Mouse (Mus musculus) megakaryocyte progenitor cell, adult 5-6 weeks (primary cell): ENCODE measurements around the gene Pax2. TPM values are rescaled to one million over a fixed set of nuclear protein-coding genes. Genes with fewer than 3 reads are reported as not detected.
"Not testable (repeated sequence)": the region's sequence is repeated elsewhere in the genome, so short reads cannot be mapped to it uniquely, and the experiment has no call there.

Source experiments
- ATAC-seq: replicated peaks from 2 replicates; pipeline ENCODE4 v1.8.0; 2016; ENCODE audit warnings: mild to moderate bottlenecking, moderate TSS enrichment, inconsistent platforms; ENCODE audit not compliant: poor library complexity
- total RNA-seq, 2 experiments: library from RNA; stranded (forward) in 1 of 2; stranded (reverse) in 1 of 2; fragments of 157-497, 149-512 nt in 1 of 2; fragments of 200-1000 nt in 1 of 2; gene quantifications; 2 replicates each; pipeline versions ENCODE4 v1.2.3 to v1.2.4; 2015 to 2017

The Pax2 gene
- total RNA-seq, 2 experiments from 2014 or later = not detected

DNA sequence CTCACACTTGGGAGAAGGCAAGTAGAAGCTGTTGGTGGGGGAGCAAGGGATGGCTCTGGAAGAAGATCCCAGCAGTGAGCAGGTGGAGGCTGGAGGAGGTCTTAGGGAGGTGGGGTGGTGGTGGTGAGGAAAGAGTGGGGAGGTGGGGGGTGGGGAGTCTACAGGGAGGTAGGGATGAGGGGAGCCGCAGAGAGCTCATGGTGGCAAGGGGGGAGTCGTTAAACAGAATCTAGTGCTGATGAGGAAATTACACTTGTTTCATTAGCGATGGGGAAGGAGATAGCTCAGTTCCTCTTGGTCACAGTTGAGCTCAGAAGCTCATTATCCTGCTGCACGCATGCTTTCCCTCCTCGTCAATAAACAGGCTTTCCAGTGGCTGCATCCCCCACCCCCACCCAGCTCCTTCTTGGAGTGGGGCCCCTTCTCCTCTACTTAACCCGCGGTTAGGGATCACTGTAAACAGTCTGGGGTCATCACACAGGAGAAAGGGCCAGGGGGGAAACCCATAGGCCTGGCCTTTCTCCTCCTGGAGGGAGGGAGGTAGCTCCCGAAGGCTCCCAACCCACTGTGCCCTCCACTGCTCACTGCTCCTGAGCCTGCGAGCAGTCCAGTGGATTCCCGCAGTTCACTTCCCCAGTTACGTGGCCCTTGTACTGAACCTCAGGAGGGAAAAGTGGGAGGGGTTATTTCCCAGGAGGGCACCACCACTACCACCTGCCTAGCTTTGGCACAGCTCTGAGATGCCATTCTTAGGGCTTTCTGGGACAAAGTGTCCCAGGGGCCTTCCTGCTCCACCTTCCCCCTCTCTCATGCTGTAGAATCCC is 78.6 kb downstream of the Pax2 start:
- ATAC-seq = no peak

DNA sequence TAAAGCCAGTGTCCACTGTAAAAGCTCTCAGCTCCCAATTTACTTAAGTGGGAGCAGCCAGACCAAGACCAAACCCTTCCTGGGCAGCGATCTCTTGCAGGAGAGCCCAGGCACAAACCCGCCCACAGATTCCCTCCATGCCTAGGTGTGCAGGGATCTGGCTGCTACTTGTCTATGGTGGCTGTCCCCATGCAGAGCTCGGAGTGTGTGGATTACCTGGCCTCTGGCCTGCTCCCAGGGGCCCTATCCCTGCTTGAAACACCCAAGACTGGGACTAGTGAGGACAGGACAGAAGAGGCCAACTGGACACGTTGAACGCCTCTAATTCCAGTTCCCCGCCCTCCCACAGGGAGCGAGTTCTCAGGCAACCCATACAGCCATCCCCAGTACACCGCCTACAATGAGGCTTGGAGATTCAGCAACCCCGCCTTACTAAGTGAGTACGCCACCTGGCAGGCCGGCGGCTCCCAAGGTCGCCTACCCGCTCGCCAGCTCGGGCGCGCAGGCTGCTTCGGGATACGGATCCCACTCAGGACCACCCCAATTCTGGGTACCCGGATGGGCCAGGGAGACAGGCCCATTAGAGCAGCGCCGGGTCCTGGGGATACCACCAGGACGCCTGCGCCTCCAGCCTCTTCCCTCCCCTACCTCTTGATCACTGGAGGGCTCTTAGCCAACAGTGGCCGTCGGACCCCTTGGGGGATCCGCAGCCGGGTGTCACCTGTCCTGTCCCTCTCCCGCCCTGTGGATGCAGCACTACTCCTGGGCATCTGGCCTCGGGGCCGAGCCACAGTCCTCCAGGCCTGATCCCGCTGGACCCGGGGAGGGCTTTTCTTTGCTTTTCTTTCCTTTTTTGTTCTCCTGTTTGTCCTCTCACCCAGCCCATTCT is 79.4 kb downstream of the Pax2 start:
- no peak for ATAC-seq

DNA sequence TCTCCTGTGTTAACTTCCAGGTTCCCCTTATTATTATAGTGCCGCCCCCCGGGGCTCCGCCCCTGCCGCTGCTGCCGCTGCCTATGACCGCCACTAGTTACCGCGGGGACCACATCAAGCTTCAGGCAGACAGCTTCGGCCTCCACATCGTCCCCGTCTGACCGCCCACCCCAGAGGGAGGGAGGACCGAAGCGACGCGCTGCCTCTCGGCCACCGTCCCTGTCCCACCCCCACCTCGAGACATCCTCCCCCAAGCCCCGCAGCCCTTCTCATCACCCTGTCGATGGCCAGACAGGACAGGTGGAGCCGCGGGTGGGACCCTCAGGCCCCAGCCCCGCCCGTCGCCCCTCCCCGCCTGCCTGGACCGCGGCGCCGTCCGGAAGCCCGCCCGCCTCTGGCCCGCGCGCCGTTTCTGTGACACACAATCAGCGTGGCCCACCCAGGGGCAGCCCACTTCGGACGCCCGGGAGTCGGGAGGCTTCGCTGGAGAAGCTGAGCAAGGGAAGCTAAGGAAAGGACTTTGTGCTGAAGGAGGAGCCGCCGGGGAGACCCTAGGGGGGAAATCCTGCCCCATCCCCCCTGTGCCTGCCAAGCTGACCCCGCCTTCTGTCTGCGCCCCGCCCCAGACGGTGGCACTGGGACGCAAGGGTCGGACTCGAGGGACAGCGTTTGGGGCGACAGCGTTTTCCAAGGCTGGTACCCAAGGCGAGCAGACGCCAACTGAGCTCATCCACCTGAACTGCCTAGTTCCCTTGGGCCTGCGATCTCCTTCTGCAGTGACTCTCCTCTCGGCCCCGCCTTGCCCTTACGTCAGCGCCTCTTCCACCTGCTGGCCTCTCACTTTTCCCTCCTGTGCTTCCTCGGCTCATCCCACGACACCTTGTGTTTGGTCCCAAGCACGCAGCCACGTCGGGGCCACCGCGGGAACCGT is 80.4 kb downstream of the Pax2 start:
- peak; percentile 31; the same call in 1 of the 2 replicates for ATAC-seq

DNA sequence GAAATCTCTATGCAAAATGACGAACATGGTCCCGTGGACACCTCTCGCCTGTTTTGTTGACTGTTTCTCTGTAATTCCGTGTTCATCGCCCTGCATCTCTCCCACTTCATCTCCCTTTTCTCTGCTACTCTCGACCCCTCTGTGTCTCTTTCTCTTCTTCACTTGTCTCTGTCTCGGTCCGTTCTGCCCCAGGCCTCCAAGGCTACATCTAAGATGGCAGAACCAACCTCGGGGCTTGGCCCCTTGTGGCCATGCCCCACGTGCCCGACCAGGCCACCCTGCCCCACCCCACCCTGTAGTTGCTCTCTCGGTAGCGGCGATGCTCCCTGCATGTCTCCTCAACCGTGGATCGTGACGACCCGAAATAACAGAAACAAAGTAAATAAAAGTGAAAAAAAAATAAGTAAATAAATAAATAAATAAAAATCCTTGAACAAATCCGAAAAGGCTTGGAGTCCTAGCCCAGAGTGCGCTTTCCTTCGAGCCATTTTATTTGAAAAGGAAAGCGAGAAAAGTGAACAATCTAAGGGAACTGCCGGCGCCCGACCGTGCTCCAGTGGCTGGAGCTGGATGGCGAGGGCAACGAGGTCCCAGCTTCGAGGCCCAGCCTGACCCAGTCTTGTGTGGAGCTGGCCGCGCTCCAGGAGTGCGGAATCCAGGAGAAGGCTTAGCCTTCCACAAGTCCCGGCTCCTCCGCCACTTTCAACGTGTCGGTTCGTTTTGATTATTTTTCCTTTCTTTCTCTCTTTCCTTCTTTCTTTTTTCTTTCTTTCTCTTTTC is 81.8 kb downstream of the Pax2 start:
- no peak for ATAC-seq

DNA sequence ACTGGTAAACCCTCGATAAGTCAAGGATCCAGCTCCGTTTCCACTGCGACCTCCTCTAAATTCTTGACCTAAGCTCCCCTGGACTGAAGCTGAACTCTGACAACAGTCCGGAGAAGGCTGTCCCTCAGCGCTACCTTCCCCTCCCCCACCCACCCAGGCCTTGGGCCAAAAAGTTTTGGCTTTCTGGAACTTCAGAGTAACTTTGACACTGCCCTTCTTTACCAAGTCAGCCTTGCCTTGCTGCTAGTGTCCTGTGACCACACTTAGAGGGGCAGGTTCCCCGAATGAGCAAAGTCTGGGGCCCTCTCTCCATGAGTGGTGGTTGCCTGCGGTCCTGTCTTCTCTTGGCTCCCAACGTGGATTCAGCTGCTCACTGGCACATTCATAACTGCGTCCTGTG is 82.5 kb downstream of the Pax2 start:
- no peak for ATAC-seq

DNA sequence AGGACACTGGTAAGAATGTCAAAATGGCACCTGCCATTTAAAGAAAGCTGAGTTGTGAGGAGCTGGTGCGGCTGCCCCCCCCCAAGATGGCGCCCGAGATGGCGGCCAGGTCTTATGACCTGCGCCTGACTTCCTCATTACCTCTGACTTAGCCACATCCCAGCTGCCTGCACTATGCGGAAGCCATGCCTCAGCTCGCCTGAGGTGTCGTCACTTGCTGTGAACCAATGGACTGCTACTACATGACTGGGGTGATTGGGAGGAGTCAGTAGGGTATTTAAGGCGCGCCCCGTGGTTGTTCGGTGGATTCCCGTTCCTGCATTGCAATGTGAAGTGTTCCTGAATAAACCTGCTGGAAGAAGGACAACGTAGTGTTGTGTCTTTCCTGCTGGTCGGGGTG is 86.8 kb downstream of the Pax2 start:
- not testable (repeated sequence) for ATAC-seq

DNA sequence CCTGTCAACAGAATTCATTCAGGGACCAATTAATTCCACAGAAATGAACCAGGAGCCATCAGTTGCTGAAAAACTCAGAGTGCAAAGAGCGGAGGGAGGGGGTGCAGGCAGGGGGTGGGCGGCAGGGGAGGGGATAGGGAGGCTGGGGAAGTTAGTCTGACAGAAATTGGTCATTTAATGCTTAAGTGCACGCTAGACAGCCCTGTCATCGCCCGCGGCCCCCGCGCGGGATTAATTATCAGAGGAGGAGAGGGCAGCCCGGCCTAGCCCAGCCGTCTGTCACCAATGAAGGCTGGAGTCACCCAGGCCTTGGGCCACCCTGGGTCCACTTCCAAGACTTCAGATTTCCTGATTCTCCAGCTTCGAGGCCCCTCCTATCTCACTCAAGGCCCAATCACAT is 93.6 kb downstream of the Pax2 start:
- no peak for ATAC-seq

DNA sequence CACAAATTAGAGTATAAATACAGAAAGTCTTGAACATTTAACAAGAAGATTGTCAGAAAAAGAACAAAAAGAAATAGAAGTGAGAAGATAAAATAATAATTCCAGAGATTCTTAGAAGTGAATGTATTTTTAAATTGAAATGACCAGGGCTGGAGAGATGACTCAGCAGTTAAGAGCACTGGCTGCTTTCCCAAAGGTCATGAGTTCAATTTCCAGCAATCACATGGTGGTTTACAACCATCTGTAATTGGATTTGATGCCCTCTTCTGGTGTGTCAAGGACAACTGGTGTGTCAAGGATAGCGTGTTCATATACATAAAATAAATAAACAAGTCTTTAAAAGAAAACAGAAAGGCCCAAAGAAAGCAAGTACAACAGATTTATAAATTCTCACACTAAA is 102.8 kb downstream of the Pax2 start:
- no peak for ATAC-seq

DNA sequence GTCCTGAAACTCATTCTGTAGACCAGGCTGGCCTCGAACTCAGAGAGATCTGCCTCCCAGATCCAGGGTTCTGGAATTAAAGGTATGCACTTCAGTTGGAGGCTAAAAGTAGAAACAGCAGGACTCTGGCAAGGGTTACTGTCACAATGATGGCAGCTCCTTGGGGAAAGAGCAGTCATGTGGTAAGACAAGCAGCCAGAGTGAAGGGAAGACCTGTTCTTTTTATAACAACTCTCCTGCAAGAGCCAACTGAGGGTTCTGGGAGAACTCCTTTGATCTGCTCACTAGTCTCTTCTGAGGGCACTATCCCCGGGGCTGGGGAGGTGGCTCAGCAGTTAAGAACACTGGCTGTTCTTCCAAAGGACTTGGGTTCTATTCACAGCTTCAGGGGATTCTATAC is 112.9 kb downstream of the Pax2 start:
- ATAC-seq = no peak

DNA sequence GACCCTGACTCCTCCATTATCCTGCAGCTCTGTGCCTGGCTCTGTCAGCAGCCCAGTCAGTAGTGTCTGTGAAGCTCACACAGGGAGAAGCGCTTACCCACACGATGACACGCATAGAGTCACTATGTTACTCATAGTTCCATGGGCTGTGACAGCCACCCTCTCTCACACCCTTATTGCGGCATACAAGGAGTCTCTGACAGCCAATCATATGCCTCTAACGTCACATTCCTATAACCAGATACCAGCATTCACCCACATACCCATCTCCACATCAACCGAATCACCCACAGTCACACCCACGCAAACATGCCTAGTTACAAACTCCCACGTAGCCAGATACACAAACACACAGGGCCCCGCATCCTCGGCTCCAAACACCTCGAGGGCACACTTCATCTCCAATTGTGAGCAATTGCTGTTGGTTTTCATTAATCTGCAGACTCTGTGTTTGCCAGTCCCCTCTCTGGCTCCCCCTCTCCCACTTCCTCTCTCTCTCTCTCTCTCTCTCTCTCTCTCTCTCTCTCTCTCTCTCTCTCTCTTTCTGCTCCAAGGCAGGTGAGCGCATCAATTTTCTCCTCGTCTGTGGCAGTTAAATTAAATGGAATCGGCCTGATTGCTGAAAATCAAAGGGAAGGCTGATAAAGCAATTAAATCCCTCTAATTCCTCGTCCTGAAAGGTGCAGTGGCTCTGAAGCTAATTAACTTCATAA is 118.5 kb downstream of the Pax2 start:
- no peak for ATAC-seq

DNA sequence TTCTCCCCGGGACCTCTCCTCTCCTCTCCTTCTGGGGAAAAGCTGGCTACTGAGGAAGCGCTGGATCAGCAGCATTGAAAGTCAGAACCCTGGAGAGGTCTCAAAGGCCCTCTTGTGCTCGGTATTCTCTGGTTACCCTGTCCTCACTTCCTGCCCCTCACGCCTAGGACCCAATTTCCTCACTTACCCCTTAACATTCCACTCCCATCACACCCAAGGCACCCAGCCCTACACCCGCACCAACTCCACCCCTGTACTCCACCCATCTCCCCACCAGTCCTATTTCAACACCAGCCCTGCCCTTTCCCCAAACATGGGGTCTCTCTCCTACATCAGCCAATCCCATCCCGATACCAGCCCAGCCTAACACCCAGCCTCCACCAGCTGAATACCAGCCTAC is 119.1 kb downstream of the Pax2 start:
- ATAC-seq = no peak

DNA sequence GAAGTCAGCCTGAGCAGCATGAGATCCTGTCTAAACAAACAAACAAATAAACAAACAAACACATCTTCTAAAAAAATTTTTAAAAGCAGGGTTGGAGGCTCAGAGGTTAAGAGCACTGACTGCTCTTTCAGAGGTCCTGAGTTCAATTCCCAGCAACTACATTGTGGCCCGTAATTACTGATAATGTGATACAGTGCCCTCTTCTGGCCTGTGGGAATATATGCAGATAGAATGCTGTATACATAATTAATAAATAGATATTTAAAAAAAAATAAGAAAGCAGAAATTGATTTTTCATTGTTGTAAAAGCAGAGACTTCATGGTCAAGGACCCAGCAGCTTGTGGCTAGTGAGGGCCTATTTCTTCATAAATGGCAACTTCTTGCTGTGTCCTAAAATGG is 119.9 kb downstream of the Pax2 start:
- ATAC-seq = no peak

DNA sequence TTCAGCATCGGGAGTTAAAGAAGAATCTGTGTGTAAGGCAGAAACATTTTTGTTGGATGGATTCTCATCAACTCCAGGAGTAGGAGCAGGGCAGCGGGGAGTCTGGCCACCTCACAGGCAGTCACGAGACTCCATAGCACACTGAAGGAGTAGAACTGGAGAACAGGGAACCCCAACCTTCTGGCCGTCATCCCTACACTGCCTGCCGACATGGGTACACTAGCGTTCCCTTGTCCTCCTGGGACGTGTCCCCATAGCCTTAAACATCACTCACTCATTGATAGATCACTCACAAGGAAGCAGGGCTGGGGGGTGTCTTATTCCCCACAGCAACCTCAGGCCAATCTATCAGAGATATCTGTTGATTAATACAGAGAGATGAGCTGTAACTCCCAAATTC is 120.7 kb downstream of the Pax2 start:
- no peak for ATAC-seq

DNA sequence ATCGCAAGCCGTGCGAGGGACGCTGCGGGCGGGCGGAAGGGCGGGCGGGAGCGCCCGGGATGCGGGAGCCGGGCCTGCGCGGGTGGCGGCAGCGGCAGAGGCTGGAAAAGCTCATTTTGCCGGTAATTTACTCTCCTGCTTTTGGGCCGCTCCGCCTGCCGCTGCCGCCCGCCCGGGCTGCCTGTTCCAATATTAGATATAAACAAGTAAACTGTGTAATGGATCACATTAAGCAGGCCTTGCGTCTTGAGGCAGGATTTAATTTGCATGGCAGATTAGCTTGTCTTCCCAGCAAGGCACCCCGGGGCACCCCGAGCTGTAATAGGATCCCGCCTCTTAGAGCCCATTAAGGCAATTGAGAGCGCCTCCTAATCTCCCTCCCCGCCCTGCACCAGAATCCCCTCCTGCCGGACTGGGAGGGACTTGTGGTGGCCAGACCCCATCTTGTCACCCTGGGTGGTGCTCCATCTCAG is 126.7 kb downstream of the Pax2 start:
- ATAC-seq = no peak

DNA sequence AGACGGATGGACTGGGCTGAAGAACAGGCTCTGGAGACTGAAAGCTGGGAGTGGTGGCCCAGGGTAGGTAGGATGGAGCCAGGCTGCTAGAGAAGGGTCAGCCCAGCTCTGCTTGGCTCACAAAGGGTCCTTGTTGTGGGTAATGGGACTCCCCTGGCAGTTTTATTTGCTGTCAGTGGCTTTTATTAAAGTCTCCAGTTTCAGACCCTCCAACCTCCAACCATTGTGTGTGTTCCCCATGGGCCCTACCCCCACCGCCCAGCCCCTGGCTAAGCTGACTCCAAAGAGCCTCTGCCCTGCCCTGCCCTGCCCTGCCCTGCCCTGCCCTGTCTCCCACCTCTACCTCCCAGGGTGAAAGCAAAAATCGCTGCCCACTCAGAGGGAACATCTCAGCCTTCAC is 128.5 kb downstream of the Pax2 start:
- no peak for ATAC-seq

DNA sequence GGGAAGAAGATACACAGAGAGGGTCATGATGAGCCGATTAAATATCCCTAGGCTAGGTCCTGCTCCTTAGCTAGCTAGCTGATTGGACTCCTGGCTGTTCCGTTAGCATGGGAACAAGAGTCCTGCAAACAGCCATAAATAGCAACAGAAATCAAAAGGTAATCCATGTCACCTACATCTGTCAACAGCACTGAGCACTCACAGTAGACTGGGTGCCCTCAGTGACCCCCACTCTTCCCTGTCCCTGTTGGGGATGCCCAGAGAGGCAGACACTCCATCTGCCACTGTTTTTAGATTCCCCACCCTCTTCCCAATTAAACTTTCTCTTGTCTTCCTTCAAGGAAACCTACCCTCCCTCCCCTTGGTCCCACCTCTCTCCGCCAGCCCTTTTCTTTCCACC is 130.6 kb downstream of the Pax2 start:
- ATAC-seq = no peak
